Mouse (Mus musculus) ES-Bruce4 (cell line): ENCODE data around the gene Cdh13. TPM values are rescaled to one million over a fixed set of nuclear protein-coding genes. Genes with fewer than 3 reads are reported as not detected.

Experiments used
- H3K27ac ChIP-seq: 2 replicates; pipeline ENCODE4 v1.5.1; 2012; ENCODE audit warnings: low read length, inconsistent platforms; ENCODE audit not compliant: insufficient read depth
- H3K27me3 ChIP-seq: 2 replicates; pipeline ENCODE4 v1.6.1; 2012; ENCODE audit warnings: mild to moderate bottlenecking, low read length, inconsistent platforms; ENCODE audit not compliant: control insufficient read depth, poor library complexity, insufficient read depth, severe bottlenecking
- H3K36me3 ChIP-seq: 2 replicates; pipeline ENCODE4 v1.6.1; 2012; ENCODE audit warnings: inconsistent platforms, mild to moderate bottlenecking, low read length, moderate library complexity; ENCODE audit not compliant: control insufficient read depth, poor library complexity, insufficient read depth, severe bottlenecking
- H3K4me1 ChIP-seq: one replicate; pipeline ENCODE4 v1.8.1; 2011; ENCODE audit warnings: low read length; ENCODE audit not compliant: control insufficient read depth, insufficient read depth
- H3K4me3 ChIP-seq: 2 replicates; pipeline ENCODE4 v1.5.1; 2011; ENCODE audit warnings: low read depth, mild to moderate bottlenecking, low read length
- H3K9ac ChIP-seq: 2 replicates; pipeline ENCODE4 v1.6.1; 2012; ENCODE audit warnings: low read depth, mild to moderate bottlenecking, inconsistent platforms; ENCODE audit not compliant: poor library complexity, severe bottlenecking
- H3K9me3 ChIP-seq: replicated peaks from 2 replicates; pipeline ENCODE4 v1.6.1; 2012; ENCODE audit warnings: mild to moderate bottlenecking, low read length, inconsistent platforms; ENCODE audit not compliant: control insufficient read depth, poor library complexity, insufficient read depth, severe bottlenecking
- CTCF ChIP-seq: IDR thresholded peaks from one replicate; pipeline ENCODE4 v1.8.1; 2011; ENCODE audit warnings: low read depth, low read length
- EP300 ChIP-seq: IDR thresholded peaks from 2 replicates; pipeline ENCODE4 v1.6.1; 2011; ENCODE audit warnings: low read depth, low read length; ENCODE audit not compliant: insufficient read depth
- POLR2A ChIP-seq: IDR thresholded peaks from one replicate; pipeline ENCODE4 v1.8.1; 2011; ENCODE audit warnings: low read length; ENCODE audit not compliant: insufficient read depth
- polyA plus RNA-seq: library from polyadenylated mRNA; stranded (reverse); fragments of >200 nt; gene quantifications from 2 replicates; pipeline ENCODE4 v1.2.4, GENCODE M21; 2011; ENCODE audit warnings: low read depth; ENCODE audit not compliant: missing spikeins, insufficient read depth, insufficient read length

Gene Cdh13
- polyA plus RNA-seq, 1 experiment: 2.0 TPM

GRCm38 (mm10) chr8:118357067-118357466, 73.5 kb downstream of the Cdh13 start:
- Histone ChIP-seq H3K27me3 (no peaks in the 10 kb centered on the region), H3K4me3 (no peak overlapping the region), H3K9me3 (peaks cover 9% of the 10 kb centered on the region; the same call in 1 of the 2 replicates), H3K9ac (no peak overlapping the region), H3K27ac (no peak overlapping the region), H3K4me1 (no peaks in the 10 kb centered on the region), H3K36me3 (no peaks in the 10 kb centered on the region)
- no peak for TF ChIP-seq CTCF
- TF ChIP-seq EP300: no peak
- TF ChIP-seq POLR2A: no peak

- H3K27me3 ChIP-seq: no peaks in the 10 kb centered on the region
- no peak overlapping the region for H3K4me3 ChIP-seq
- no peaks in the 10 kb centered on the region for H3K4me1 ChIP-seq
- peaks cover 3% of the 10 kb centered on the region; the same call in 1 of the 2 replicates for H3K9me3 ChIP-seq
- TF ChIP-seq POLR2A (no peak), CTCF (no peak), EP300 (no peak)
- no peak overlapping the region for H3K9ac ChIP-seq
- no peaks in the 10 kb centered on the region for H3K36me3 ChIP-seq
- H3K27ac ChIP-seq: no peak overlapping the region
Measured at GRCm38 (mm10) chr8:118357596-118357995, 74.1 kb downstream of the Cdh13 start.

GRCm38 (mm10) chr8:118363781-118364180, 80.2 kb downstream of the Cdh13 start:
- H3K9ac ChIP-seq: no peak overlapping the region
- no peak overlapping the region for H3K4me3 ChIP-seq
- H3K27ac ChIP-seq: no peak overlapping the region
- TF ChIP-seq CTCF (no peak), POLR2A (no peak), EP300 (no peak)
- H3K4me1 ChIP-seq: no peaks in the 10 kb centered on the region
- no peaks in the 10 kb centered on the region for H3K9me3 ChIP-seq
- no peaks in the 10 kb centered on the region for H3K27me3 ChIP-seq
- H3K36me3 ChIP-seq: no peaks in the 10 kb centered on the region

- Histone ChIP-seq H3K9ac (no peak overlapping the region), H3K9me3 (peaks cover 3% of the 10 kb centered on the region; the same call in 1 of the 2 replicates), H3K4me3 (no peak overlapping the region), H3K36me3 (no peaks in the 10 kb centered on the region), H3K4me1 (no peaks in the 10 kb centered on the region), H3K27ac (no peak overlapping the region), H3K27me3 (no peaks in the 10 kb centered on the region; the same call in 1 of the 2 replicates)
- TF ChIP-seq CTCF: no peak
Measured at GRCm38 (mm10) chr8:118373092-118373491, 89.6 kb downstream of the Cdh13 start.

GRCm38 (mm10) chr8:118374738-118375137, 91.2 kb downstream of the Cdh13 start:
- Histone ChIP-seq H3K4me3 (no peak overlapping the region), H3K27me3 (no peaks in the 10 kb centered on the region; the same call in 1 of the 2 replicates), H3K36me3 (no peaks in the 10 kb centered on the region), H3K9me3 (peaks cover 2% of the 10 kb centered on the region; the same call in 1 of the 2 replicates), H3K27ac (no peak overlapping the region), H3K9ac (no peak overlapping the region), H3K4me1 (no peaks in the 10 kb centered on the region)
- TF ChIP-seq POLR2A: no peak
- no peak for TF ChIP-seq CTCF
- no peak for TF ChIP-seq EP300

- no peak overlapping the region for H3K9ac ChIP-seq
- H3K36me3 ChIP-seq: no peaks in the 10 kb centered on the region
- H3K4me1 ChIP-seq: no peaks in the 10 kb centered on the region
Measured at GRCm38 (mm10) chr8:118376791-118377190, 93.3 kb downstream of the Cdh13 start.

More at GRCm38 (mm10) chr8:118376791-118377190, 93.3 kb downstream of the Cdh13 start:
- H3K27ac ChIP-seq: no peak overlapping the region
- no peaks in the 10 kb centered on the region; the same call in 1 of the 2 replicates for H3K27me3 ChIP-seq
- TF ChIP-seq EP300 (no peak), CTCF (no peak), POLR2A (no peak)
- H3K9me3 ChIP-seq: no peaks in the 10 kb centered on the region
- no peak overlapping the region for H3K4me3 ChIP-seq
